Mouse (Mus musculus) frontal cortex, postnatal 25 days (tissue): ENCODE results near the gene Gpx8.
"Not testable (repeated sequence)": the region's sequence is repeated elsewhere in the genome, so short reads cannot be mapped to it uniquely, and the experiment has no call there.

Source experiments
- DNase-seq, 2 experiments: peaks; one replicate each; pipeline ENCODE4 v3.0.0; 2022; ENCODE audit warnings: low spot score in 2 of 2

Gpx8 gene

GRCm38 (mm10) chr13:113023274-113024143, 22.7 kb downstream of the Gpx8 start:
- DNase-seq: no peak

- DNase-seq: no peak
Measured at GRCm38 (mm10) chr13:113022467-113022866, 23.7 kb downstream of the Gpx8 start.

GRCm38 (mm10) chr13:113021521-113021920, 24.7 kb downstream of the Gpx8 start:
- no peak for DNase-seq

- not testable (repeated sequence) for DNase-seq
Measured at GRCm38 (mm10) chr13:113013174-113013953, 32.8 kb downstream of the Gpx8 start.

- DNase-seq: no peak
Measured at GRCm38 (mm10) chr13:113012683-113013082, 33.5 kb downstream of the Gpx8 start.

GRCm38 (mm10) chr13:113000576-113001318, 45.5 kb downstream of the Gpx8 start:
- no peak for DNase-seq

GRCm38 (mm10) chr13:113000090-113000489, 46.1 kb downstream of the Gpx8 start:
- no peak for DNase-seq

- DNase-seq: peak; percentile 20 to 33
Measured at GRCm38 (mm10) chr13:112998427-112999201, 47.6 kb downstream of the Gpx8 start.

GRCm38 (mm10) chr13:112997369-112997768, 48.8 kb downstream of the Gpx8 start:
- DNase-seq: no peak

- no peak for DNase-seq
Measured at GRCm38 (mm10) chr13:112996407-112996806, 49.8 kb downstream of the Gpx8 start.

- no peak for DNase-seq
Measured at GRCm38 (mm10) chr13:112994191-112994590, 52.0 kb downstream of the Gpx8 start.

- no peak for DNase-seq
Measured at GRCm38 (mm10) chr13:112993531-112994152, 52.6 kb downstream of the Gpx8 start, which contains the start of gene Mcidas. Mcidas (plus strand) TSS chr13:112993845.
